Mouse (Mus musculus) gastrocnemius, postnatal 10 days (tissue): ENCODE data around the gene Serbp1. TPM values are rescaled to one million over a fixed set of nuclear protein-coding genes. Genes with fewer than 3 reads are reported as not detected.
"Not testable (repeated sequence)": the region's sequence is repeated elsewhere in the genome, so short reads cannot be mapped to it uniquely, and the experiment has no call there.

Source experiments
- DNase-seq: peaks from one replicate; pipeline ENCODE4 v3.0.0; 2021; ENCODE audit warnings: mixed read lengths
- long read RNA-seq, 2 experiments: library from polyadenylated mRNA; stranded (forward); transcript quantifications; one replicate each; pipeline ENCODE4 v2.0.0; 2021
- total RNA-seq, 2 experiments: library from RNA; stranded (reverse); gene quantifications; 2 replicates each; pipeline ENCODE4 v1.2.3; 2021

Gene Serbp1
- total RNA-seq, result 100 to 1,000 TPM; 416 to 434 TPM
- long read RNA-seq, experiment 1, full-length matches to known transcripts, result 193 of 223 reads
- long read RNA-seq, experiment 1, partial matches to known transcripts, result 23 of 223 reads
- long read RNA-seq, experiment 1, other reads (novel, unspliced or antisense), result 7 of 223 reads
- long read RNA-seq, experiment 2, full-length matches to known transcripts, result 242 of 263 reads
- long read RNA-seq, experiment 2, partial matches to known transcripts, result 13 of 263 reads
- long read RNA-seq, experiment 2, other reads (novel, unspliced or antisense), result 8 of 263 reads

DNA sequence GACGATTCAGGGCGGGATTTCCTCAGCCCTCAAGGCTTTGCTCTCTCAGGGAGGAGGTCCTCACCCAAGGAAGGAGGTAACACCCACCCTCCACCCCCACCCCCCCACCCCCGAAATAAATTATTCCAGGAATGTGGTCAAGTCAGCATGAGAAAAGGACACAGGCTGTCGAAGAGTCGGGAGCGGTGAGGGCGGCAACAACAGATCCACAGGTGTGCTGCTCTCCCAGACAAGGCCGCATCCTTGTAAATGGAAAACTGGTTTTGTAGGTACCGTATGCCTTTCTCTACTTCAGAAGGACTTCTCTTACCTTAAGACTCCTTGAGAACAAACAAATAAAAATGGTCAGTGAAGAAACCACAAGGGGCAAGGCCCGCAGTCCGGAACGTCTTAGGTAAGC is at the start of gene Serbp1:
Serbp1 (plus strand) TSS at position 200 of the 400 bp plus-strand sequence.
- no peak for DNase-seq

DNA sequence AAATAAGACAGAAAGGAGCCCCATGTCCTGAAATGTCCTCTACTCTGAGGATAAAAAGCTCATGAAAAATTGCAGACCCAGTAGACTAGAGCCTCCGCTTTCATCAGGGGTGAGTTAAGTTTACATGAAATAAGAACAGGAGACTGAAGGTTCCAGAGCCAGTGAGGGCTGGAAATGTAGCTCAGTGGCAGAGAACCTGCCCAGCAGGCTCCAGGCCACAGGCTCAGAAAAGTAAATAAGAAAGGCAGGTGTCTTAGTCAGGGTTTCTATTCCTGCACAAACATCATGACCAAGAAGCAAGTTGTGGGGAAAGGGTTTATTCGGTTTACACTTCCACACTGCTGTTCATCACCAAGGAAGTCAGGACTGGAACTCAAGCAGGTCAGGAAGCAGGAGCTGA is 44.4 kb upstream of the Serbp1 start:
- no peak for DNase-seq

DNA sequence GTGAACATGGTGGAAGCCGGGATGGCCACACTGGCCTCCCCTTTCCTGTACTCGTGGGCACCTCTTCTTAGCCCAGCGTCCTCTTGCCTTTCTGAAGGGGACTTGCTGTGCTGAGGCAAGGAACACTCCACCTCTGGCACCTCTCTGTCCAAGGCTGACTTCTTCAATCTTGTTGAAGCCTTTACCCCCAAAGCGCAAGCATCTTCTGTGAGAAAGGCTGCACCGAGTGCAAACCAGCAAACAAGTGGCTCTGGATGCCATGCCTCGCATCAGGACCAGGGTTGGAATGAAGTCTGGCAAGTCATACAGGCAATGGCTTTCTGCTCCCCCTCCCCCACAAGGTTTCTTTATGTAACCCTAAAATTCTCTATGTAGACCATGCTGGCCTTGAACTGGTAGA is 43.4 kb upstream of the Serbp1 start:
- DNase-seq, result no peak

DNA sequence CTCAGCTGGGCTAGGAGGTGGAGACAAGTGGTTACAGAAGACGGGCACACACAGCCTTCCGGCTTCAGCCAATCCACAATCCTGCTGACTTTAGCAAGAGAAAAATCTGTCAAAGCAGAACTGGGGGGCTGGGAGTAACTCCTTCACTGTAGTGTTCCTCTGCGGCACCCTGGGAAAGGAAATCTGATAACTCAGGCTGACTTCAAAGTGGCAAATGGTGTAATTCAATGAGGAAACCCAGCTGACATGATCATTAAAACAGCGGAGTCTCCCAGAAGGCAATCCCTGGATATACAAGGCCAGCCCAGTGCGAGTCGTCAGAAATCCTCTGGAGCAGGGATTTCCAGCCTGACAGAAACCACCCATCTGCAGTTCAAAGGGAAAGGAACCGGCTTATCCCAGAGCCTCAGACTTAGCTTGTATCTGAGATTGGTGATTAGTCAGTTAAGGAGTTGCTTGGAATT is 42.8 kb upstream of the Serbp1 start:
- no peak for DNase-seq

DNA sequence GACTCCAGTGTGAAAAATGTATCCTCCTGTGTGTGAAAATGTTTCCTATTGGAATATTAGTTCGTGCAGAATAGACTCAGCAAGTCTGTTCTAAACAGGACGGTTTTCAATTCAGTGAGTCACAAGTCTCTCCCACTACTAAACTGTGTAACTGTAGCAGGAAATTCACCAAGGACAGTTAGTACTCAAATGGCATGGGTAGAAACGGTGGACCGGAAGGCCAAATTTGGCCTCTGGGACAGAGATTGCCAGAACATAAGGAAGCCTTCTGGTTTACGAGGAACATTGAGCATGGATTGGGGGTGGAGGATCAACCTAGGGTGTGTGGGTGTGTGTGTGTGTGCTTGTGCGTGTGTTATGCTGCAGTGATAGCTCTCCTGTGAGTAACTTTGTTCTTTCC is 41.2 kb upstream of the Serbp1 start:
- DNase-seq, result no peak

DNA sequence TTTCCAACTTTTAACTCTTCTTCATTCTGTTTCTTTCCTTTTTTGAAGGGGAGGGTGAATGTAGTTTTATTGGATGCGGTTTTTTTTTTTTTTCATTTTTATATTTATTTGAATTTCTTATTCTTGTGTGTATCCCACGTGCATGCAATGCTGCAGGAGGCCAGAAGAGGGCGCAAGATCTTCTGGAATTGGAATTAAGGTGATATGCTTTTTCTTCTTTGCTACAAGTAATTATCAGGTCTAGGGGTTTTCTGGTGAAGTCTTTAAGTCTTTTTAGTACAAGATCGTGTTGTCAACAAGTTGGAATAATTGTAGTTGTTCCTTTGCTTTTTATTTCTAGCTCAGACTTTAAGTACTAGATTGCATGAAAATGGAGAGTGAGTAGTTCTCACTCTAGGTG is 39.9 kb upstream of the Serbp1 start:
- DNase-seq, result peak; percentile 44

DNA sequence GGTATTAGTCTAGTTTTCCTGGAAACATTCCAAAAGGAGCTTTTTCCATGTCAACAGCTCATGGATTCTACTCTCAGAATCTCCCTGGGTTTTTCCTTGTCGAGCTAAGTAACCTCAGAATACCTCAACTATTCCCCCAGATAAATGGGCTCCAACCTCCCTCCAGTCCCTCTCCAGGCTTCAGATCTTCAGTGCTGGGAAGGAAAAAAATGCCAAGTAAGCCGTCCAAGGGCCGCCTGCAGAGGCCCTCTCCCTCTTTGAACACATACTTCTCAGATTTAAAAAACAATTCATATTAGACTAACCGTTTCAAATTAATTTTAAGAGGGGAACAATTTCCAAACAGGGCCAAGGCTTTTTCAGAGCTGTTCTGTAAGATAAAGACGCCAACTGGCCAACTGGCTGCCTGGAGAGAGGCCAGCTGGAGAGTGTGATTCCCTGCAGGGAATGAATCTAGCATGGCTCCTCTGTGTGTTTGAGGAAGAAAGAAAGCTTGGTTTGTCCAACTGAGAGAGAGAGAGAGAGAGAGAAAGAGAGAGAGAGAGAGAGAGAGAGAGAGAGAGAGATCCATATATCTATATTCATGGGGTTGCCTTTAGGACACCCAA is 37.2 kb upstream of the Serbp1 start:
- DNase-seq, result peak; percentile 73

DNA sequence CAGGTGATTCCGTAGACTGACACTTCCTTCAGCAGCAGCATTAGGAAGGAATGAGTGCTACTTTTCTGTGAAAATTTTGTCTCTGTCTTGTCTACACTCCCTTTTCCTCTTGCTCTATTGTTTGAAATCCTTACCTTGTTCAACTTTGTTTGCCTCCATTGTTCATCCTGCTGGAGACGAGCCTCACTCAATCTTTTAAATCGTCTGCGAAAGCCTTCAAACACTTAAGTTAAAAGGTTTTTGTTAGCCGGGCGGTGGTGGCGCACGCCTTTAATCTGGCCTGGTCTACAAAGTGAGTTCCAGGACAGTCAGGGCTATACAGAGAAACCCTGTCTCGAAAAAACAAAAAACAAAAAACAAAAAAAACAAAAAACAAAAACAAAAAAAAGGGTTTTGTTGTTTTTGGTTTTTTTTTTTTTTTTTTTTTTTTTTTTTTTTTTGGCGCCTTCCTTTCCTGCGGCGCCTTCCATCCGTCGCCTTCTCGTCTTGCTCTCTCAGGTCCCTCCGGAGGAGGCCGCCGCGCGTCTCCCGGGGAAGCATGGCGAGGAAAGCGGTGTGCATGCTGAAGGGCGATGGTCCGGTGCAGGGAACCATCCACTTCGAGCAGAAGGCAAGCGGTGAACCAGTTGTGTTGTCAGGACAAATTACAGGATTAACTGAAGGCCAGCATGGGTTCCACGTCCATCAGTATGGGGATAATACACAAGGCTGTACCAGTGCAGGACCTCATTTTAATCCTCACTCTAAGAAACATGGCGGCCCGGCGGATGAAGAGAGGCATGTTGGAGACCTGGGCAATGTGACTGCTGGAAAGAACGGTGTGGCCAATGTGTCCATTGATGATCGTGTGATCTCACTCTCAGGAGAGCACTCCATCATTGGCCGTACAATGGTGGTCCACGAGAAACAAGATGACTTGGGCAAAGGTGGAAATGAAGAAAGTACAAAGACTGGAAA is 32.6 kb upstream of the Serbp1 start:
- DNase-seq, result no peak

DNA sequence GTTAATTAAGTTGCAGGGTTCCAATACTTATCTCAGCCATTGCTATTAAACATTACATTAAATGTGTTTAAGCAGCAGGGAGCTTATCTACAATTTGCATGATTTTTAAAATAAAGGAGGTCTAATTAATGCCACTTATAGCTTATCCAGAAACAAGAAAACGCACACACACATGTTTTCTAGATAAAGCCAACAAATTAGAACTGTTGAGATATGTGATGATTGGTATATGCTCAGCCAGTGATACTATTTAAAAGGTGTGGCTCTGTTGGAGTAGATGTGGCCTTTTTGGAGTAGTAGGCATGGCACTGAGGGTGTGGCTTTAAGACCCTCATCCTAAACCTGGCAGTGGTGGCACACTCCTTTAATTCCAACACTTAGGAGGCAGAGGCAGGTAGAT is 25.6 kb upstream of the Serbp1 start:
- DNase-seq, result no peak

DNA sequence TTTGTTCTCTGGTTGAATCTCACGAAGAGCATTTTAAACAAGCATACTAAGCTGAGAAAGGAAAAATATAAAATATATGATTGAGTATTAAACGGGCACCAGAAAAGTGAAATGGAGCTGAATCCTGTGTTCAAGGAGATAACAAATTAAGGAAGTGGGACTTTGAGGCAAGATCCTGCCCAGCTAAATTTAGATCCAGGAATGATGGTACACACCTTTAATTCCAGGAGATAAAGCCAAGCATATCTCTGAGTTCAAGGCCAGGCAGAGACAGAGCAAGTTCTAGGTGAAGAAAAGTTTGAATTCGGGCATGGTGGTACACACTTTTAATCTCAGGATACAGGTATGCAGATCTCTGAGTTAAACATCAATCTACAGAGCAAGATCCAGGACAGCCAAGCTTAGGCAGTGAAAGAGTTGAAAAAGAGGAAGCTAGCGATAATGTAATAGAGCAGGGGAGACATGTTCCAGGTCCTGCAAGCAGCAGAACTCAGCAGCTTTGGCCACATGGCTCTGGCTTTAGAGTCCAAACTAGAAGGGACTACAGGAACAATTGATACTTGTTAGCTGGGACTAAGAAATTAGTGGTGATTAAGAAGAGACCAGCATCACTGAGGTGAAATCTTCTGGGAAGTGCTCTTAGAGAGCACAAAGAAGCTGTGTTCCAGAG is 24.4 kb upstream of the Serbp1 start:
- DNase-seq, result no peak

DNA sequence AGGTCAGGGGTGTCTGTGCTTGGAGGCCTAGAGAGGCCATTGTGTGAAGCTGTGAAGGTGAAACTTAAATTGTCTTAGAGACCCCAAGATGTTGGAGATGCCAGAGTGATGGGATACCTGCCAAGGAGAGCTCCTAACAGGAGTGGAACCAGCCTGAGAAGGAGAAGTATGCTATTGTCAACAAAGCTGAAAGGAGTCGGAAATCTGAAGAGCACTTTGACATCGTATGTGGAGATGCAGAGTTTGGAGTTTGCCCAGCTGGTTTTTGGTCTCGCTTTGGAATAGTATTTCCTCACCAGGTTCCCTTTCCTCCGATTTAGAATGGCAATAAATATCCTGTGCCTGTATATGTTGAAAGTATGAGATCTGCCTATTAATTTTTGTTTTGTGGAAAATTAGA is 20.6 kb upstream of the Serbp1 start:
- DNase-seq, result no peak

DNA sequence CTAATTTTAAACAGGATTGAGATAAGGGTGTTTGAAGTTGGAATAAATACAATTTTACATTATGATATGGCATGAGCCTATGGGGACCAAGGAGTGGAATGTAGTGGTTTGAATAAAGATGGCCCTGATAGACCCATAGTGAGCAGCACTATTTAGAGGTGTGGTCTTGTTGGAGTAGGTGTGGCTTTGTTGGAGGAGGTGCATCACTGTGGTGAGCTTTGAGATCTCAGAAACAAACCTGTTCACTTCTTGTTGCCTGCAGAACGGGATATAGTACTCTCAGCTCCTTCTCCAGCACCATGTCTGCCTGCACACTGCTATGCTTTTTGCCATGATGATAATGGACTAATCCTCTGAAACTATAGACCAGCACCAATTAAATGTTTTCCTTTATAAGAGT is 20.1 kb upstream of the Serbp1 start:
- DNase-seq, result no peak

DNA sequence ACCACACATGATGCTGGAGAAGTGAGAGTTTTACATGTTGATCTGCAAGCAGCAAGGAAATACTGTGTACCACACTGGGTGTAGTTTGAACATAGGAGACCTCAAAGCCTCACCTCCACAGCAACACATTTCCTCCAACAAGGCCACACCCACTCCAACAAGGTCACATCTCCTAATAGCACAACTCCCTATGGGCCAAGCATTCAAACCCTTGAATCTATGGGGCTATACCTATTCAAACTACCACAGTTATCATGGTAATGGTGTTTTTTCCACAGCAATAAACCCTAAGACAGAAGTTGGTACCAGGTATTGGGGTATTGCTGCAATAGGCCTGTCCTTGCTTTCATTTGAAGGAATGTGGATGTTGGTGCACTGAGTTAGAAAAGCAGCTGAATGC is 19.4 kb upstream of the Serbp1 start:
- no peak for DNase-seq

DNA sequence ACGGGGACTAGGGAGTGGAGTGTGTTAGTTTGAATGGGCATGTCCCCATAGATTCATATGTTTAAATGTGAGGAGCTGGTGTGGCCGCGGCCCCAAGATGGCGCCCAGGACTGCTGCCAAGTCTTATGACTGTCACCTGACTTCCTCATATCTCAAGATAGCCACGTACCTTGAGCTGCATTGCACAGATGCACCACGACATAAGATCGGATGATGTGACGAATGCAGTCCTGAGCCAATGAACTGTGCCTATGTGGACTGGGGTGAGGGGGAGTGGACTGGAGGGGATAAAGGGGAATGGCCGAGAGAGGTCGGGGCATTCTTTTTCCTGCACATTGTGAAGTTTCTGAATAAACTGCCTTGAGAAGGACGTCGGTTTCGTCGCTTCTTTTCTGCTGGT is 18.0 kb upstream of the Serbp1 start:
- not testable (repeated sequence) for DNase-seq

DNA sequence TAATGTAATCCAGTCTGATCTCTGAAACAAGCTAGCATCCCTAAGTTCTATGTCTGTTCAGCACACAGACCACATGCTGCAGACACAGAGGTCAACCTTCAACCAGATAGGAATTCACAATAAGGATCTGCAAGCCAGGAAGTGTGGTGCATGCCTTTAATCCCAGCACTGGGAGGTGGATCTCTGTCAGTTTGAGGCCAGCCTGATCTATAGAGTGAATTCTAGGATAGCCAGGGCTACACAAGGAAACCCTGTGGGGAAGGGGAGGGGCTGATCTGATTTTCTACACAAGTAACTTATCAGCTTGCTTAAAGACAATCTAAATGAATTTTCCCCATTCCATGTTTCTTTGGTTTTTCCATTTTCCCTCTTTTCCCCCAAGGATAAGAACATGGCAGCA is 17.2 kb upstream of the Serbp1 start:
- DNase-seq, result no peak

DNA sequence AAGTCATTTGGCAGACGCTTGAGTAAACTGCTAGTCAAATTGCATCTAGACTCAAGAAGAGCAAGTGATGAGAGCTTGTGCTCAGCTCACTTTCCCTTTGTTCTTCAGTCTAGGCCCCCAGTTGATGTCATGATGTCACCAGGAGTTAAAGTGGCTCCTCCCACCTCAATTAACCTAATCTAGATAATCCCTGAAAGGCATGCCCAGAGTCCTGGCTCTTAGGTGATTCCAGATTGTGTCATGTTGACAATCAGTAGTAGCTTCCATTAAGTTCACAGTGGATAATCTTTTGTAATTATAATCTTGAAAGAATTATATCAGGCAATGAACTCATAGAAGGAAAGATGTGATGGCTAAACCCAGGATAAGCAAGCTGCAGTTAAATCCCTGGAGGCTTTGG is 14.9 kb upstream of the Serbp1 start:
- DNase-seq, result no peak

DNA sequence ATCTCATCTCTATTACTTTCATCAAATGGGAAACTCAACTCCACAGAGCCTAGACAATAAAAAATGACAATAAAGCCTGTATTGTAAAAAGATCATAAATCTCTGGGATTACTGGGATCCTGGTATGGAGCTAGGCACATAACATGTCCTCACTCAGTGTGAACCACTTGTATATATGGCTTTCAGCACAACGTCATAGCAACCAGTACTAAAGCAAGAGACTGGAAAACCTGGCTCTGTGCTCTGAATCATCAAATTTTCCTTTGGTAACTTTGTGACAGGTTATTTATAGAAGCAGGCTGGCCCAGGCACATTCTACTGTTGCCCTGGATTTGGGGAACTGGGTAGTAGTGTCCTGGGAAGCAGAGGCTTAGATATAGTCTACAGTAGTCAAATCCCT is 14.5 kb upstream of the Serbp1 start:
- no peak for DNase-seq

DNA sequence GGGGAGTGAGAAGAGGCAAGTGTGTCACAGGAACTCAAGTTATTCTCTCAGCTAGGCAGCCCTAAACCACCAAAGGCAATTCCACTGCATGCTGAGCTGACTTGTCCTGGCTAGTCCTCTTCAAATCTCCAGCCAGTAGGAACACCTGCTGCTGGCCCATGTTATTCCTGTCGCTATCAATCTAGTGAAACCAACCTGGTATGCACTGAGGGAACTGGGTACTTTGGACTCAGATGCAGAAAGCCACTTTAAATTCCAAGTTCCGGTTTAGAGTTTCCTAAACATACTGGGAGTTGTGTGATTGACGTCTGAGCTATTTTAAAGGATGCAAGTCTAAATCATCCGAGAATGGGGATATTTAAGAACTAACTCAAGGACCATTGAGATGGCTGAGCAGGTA is 11.7 kb upstream of the Serbp1 start:
- DNase-seq, result no peak

DNA sequence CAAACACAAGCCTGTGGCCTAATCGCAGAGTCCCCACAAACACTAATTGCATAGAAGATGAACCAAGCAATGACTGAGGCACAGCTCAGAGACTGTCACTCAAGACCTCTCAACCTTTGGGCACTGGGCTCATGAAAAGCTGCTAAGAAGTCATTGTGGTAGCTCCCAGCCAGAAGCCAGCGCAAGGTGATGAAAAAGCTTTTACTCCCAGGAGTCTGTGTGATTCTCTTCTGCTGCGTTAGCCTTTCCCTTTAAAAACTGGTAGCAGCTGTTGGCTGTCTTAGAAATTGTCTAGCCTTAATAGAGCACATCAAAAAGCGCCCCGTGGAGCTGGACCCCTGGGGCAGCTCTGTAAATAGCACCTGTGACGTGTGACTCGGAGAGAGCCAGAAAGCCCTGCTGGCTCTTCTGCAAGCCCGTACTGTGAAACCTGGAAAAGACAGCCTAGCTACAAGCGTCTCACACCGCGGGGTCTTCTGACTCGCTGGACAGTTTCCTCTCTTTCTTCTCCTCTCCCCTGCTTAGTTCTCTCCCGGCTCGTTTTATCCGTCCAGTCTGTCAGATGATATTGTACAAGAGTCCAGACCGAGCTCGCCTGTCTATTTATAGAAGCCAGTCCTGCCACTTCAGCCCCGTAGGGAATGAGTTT is 9.4 kb upstream of the Serbp1 start:
- DNase-seq, result peak; percentile 17

DNA sequence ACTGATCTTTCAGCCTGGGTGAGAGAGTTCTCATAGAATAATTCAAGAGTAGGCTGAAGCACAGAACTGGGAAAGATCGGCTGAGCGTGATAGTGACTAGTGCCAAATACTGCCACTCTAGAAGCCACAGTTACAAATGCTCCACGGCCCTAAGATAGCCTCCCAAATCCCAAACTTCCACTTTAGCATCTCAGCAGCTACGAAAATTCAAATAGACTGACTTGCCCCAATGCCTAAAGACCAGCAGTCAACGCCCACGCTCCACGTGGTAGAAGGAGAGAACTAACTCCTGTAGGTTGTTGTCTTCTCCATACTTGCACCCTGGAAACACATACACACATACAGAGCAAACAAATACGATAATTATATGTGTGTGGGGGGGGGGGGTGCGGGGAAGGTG is 8.5 kb upstream of the Serbp1 start:
- no peak for DNase-seq

DNA sequence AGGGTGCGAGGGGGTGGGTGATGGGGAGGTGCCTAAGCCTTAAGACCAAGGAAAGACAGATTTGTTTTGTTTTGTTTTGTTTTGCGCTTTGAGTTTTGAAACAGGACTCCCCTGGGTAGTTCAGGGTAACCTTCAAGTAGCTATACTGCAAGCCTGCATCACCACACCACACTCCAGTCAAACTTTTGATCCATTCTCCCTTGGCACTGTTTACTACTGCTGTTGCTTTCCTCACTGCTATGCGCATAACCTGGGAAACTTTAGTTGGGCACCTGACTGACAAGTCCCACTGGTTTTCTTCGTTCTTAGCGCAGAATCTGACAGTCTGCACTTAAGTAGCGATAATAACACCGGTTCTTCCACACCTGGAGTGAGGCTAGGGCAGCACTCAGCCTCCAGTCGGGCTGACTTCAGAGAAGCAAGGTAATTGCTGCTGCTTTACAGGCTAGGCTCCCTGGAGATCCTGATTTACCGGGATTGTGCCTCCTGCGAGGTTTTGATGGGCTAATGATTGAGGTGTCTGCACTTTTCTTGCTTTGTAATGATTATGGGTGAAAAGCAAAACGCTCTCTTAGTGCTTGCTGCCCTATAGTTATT is 8.0 kb upstream of the Serbp1 start:
- DNase-seq, result no peak

DNA sequence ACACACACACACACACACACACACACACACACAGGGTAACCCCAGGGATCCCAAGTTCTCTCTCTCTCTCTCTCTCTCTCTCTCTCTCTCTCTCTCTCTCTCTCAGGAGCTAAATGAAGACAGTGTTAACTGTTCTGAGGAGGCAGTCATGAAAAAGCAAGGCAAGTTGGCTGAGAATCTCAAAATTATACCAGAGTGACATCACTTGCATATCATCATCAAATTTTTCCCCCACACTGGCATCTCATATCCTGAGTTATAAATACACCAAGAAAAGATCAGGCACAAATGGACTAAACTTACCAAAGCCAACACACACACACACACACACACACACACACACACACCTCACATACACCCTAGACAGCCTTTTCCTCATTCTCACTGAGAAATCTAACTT is 7.0 kb upstream of the Serbp1 start:
- DNase-seq, result no peak
